Mouse (Mus musculus): ENCODE data around the gene Olfr577.
A peak's percentile ranks its signal among the peaks of the same experiment; 100 is the strongest.

Gene Olfr577

DNA sequence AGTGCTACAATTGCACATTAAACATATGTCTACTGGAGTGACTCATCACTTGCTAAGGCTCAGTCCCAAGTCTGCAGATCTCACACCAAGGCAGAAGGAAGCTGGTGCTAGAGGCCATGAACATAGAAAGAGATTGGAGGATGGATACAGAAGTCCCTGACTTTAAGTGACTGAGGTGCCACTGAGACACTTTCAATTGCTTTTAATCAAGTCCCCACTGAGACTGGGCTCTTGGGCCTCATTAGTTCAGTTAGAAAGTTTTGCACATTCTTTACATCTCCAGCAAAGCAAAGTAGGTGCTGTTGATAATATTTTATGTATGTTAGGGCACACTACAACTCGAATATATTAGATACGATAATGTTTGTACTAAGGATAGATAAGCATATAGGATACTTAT is at the start of gene Olfr577:
TSS of gene Olfr577 (minus strand) at position 101 of the 400 bp plus-strand sequence.
- DNase-seq (ENCODE audit: low read depth, low spot score), result peak; percentile 29

DNA sequence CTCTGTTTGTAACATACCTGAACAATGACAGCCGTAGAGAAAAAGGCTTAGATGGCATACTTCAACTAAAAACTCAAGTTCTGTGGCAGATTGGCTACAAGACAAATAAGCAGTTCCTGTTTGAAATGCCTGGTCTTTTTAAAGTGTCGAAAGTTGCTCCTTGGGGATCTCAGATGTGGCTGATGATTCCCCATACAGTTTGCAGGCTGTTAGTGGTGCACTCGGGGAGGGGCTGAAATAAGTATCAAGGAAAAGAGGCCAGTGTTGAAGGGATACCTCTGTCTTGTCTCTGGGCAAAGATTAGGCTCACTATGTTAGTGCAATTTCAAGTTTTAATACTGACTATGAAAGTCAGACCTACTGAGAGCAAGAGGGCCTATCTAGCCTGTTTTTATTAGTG is 13.5 kb upstream of the Olfr577 start, which contains the start of gene Olfr578:
TSS of gene Olfr578 (minus strand) at position 101 of the 400 bp plus-strand sequence.
- no peak for DNase-seq (ENCODE audit: low read depth, low spot score)

DNA sequence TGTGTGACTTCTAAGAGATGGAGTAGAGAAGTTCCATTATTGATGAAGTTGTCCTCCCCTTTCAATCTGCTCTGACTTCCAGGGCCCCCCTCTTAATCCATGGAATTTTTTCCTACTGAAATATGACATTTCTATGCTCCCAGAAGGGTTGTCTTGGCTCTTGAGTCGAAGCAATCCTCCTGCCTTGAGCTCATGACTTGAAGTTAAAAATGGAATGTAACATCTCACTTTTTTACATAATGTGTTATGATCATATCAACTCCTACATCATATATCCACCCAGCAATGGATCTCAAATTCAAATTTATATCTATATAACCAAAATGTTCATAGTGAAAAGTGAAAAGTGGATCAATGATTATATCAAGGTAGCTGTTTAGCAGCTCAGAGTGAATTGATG is 1.3 kb downstream of the Olfr577 start:
- DNase-seq (ENCODE audit: low read depth, low spot score), result peak; percentile 28

GRCm38 (mm10) chr7:102962360-102962759 is 13.4 kb downstream of the Olfr577 start, which contains the start of gene Olfr576:
Gene Olfr576 (plus strand): TSS chr7:102962660.
- no peak for DNase-seq (ENCODE audit: low read depth, low spot score)

GRCm38 (mm10) chr7:102958593-102958992 is 17.1 kb downstream of the Olfr577 start, which contains the start of gene Olfr575:
Gene Olfr575 (minus strand): TSS chr7:102958775.
- DNase-seq (ENCODE audit: low read depth, low spot score), result no peak

DNA sequence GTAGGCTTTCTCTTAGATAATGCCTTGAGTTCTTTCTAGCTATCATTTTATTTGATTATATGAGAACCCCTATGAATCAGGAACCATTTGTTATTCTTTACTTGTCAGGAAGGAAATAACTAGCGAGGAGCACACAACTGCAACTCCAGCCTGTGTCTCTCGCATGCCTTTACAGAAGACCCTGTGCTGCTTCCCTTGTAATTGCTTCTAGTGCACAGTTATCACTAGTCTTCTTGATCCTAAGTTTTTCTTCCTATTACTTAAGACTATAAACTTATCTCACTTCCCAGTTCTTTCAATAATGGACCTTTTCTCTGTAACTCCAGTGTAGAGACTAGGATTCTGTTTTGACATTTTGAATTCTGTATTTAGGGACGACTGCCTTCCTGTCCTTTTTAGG is 17.6 kb downstream of the Olfr577 start:
- DNase-seq (ENCODE audit: low read depth, low spot score), result no peak

DNA sequence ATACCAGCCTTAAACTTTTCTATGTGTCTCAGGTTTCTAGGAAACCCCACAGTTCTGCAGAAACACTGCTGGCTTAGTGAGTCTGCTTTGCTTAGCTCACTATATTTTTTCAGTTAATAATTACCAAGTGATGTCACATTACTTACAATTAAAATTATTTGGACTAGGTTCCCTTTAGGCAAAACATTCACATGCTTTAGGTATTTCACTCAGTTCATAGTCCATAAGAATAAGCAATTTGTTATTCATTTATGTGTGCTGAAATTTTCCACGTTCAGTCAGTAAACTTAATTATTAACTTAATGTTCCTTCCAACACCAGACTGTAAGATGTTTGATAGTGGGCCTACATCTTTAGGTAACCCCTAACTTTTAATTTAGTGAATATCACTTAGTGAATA is 25.0 kb downstream of the Olfr577 start:
- DNase-seq (ENCODE audit: low read depth, low spot score), result no peak

GRCm38 (mm10) chr7:102948167-102948566 is 27.6 kb downstream of the Olfr577 start, which contains the start of gene Olfr574:
Gene Olfr574 (plus strand): TSS chr7:102948467.
- no peak for DNase-seq (ENCODE audit: low read depth, low spot score)

DNA sequence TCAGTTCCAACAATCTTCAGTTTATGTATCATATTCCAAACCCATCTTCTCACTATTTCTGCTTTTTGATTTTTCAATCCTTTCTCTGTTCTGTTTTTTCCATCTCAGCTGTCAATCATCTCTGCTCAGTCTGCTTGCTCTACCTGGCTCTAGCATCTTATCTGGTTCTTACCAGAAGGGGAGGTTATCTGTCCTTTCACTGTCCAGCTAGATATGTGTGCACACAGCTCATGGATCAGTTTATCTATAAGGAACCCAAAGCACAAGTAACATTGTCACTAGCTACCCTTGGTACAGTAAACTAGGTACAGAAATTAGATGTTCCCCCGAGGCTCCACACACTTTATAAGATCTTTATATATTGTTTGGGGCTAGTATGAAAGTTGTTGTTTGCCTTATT is 32.3 kb downstream of the Olfr577 start:
- DNase-seq (ENCODE audit: low read depth, low spot score), result no peak

DNA sequence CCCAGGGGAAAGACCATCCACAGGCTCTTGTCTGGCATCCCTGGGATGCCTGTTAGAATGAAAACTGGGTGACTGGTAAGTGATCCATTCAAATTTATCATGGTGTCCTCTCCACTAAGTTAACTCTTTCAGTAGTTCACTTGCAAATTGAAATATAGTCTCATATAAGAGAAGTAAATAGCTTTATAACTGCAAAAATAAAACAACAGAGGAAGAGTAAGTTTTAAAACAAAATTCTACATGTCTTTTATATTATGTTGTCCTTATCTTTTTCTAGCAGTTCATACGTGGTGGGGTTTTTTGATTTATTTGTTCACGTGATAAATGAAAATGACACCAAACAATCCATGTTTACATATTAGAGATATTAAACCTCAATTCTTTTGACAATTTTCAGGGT is 33.3 kb downstream of the Olfr577 start, which contains the start of gene Olfr573-ps1:
TSS of gene Olfr573-ps1 (minus strand) at position 101 of the 400 bp plus-strand sequence.
- DNase-seq (ENCODE audit: low read depth, low spot score), result no peak

DNA sequence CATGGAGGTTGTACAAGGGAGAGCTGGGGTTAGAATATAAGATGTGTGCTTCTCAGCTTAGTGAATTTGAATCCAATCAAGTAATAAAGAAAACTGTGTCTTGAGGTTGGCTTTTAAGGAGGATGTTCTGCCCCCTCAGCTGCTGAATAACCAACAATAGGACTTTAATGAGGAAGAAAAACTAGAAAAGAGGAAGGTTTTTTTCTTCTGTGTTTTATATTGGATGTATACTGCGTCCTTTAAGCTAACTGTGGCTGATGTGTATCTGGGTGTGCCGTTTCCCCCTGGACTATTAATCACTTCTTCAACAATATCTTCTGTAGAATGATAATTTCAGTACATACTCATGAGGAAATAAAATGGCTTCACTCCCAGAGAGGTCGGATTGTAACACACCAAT is 48.6 kb downstream of the Olfr577 start:
- DNase-seq (ENCODE audit: low read depth, low spot score), result no peak

- no peak for DNase-seq (ENCODE audit: low read depth, low spot score)
Measured at GRCm38 (mm10) chr7:102924109-102924508, 51.6 kb downstream of the Olfr577 start, which contains the start of gene Olfr572. Gene Olfr572 (plus strand): TSS chr7:102924409.
